Mouse (Mus musculus): Measurements from ENCODE around the gene Ppp2r2c. TPM values are rescaled to one million over a fixed set of nuclear protein-coding genes. Genes with fewer than 3 reads are reported as not detected.

The Ppp2r2c gene
- polyA plus RNA-seq, 1 experiment from 2014 or later, result 17.1 TPM

DNA sequence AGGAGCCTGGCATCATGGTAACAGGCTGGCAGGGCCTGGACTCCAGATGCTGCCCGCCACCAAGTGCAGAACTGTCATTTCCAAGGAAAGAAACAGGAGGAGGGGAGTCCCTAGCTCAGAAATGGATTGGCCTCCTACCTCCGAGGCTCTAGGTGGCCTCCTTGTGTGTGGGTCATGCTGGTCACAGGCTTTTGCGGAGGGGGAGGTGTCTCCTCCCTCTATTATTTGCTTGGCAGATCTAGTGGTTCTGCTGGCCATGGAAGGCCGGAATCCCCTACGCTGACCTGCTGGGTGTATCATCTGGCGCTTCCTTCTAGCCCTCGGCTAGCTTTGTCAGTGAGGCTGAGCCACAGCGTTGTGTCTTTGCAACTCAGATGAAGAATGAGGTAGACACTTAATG lies 20.2 kb downstream of the Ppp2r2c start:
- no peak overlapping the region for H3K9ac ChIP-seq (ENCODE audit: low read length)
- H3K9me3 ChIP-seq (replicated peaks; ENCODE audit: control insufficient read depth, low read length), result no peaks in the 10 kb centered on the region
- H3K4me3 ChIP-seq (ENCODE audit: low read depth, low read length), result no peak overlapping the region
- no peaks in the 10 kb centered on the region for H3K27me3 ChIP-seq (replicated peaks; ENCODE audit: control insufficient read depth, insufficient read depth, low read length)
- H3K36me3 ChIP-seq (ENCODE audit: control insufficient read depth, insufficient read depth, low read length), result no peaks in the 10 kb centered on the region
- DNase-seq (ENCODE audit: low spot score) (no peak), ATAC-seq (no peak)
- 83% methylated on average over 8 of the region's 8 CpGs for WGBS
- no peak overlapping the region for H3K4me2 ChIP-seq (ENCODE audit: low read length)
- no peak overlapping the region for H3K27ac ChIP-seq (ENCODE audit: low read depth, low read length)
- H3K4me1 ChIP-seq (ENCODE audit: control insufficient read depth, insufficient read depth, low read length), result peaks cover 19% of the 10 kb centered on the region

DNA sequence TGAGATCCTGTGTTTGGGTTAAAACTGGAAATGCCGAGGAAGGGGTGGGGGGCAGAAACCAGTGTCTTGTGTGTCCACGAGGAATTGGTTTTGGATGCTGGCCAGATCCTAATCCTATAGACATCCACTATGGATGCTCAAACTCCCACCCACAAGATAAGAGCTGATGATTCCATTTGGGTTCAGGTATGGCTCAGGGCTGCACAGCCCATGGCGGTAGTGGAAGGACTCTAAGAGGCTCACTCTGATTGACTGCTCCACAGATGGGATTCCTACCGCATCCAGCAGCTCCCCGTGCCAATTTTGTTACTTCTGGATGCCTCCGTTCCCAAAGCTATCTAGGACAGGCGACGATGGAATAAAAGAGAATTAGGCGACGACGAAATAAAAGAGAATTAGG lies 20.6 kb downstream of the Ppp2r2c start:
- 81% methylated on average over 11 of the region's 11 CpGs for WGBS
- no peaks in the 10 kb centered on the region for H3K27me3 ChIP-seq (replicated peaks; ENCODE audit: control insufficient read depth, insufficient read depth, low read length)
- no peak for DNase-seq (ENCODE audit: low spot score)
- ATAC-seq, result no peak
- H3K9ac ChIP-seq (ENCODE audit: low read length), result no peak overlapping the region
- H3K4me2 ChIP-seq (ENCODE audit: low read length), result no peak overlapping the region
- no peak overlapping the region for H3K4me3 ChIP-seq (ENCODE audit: low read depth, low read length)
- peaks cover 21% of the 10 kb centered on the region for H3K4me1 ChIP-seq (ENCODE audit: control insufficient read depth, insufficient read depth, low read length)
- H3K9me3 ChIP-seq (replicated peaks; ENCODE audit: control insufficient read depth, low read length), result no peaks in the 10 kb centered on the region
- H3K36me3 ChIP-seq (ENCODE audit: control insufficient read depth, insufficient read depth, low read length), result no peaks in the 10 kb centered on the region
- H3K27ac ChIP-seq (ENCODE audit: low read depth, low read length), result no peak overlapping the region; the same call in 1 of the 2 replicates

DNA sequence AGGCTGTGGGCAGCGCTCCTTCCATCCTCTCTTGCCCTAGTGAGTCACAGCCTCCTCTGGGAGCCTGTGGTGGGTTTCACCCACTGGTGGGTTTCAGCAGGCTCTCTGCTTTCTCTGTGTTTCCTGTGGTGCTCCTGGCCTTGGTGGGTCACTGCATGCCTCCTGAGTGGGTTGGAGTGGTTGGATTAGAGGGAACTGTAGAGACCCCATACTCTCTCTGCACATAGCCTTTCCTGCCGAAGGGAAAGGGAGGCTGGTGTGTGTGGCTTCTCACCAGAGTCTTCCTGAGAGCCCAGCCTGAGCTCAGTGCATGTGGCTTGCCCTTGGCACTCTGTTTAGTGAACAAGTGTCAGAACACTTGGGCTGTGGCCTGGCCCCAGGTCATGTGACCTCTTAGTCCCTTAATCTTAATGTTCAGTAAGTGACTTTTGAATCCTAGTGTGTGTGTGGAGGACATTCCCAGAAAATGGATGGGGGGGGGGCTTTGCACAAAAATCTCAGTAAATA lies 21.1 kb downstream of the Ppp2r2c start:
- DNase-seq (ENCODE audit: low spot score) (no peak), ATAC-seq (no peak)
- H3K36me3 ChIP-seq (ENCODE audit: control insufficient read depth, insufficient read depth, low read length), result no peaks in the 10 kb centered on the region
- whole genome bisulfite sequencing, result 83% methylated on average over 2 of the region's 2 CpGs
- H3K27me3 ChIP-seq (replicated peaks; ENCODE audit: control insufficient read depth, insufficient read depth, low read length), result no peaks in the 10 kb centered on the region
- H3K27ac ChIP-seq (ENCODE audit: low read depth, low read length), result no peak overlapping the region
- no peak overlapping the region for H3K4me2 ChIP-seq (ENCODE audit: low read length)
- peaks cover 21% of the 10 kb centered on the region for H3K4me1 ChIP-seq (ENCODE audit: control insufficient read depth, insufficient read depth, low read length)
- no peak overlapping the region for H3K4me3 ChIP-seq (ENCODE audit: low read depth, low read length)
- H3K9ac ChIP-seq (ENCODE audit: low read length), result no peak overlapping the region
- H3K9me3 ChIP-seq (replicated peaks; ENCODE audit: control insufficient read depth, low read length), result no peaks in the 10 kb centered on the region

DNA sequence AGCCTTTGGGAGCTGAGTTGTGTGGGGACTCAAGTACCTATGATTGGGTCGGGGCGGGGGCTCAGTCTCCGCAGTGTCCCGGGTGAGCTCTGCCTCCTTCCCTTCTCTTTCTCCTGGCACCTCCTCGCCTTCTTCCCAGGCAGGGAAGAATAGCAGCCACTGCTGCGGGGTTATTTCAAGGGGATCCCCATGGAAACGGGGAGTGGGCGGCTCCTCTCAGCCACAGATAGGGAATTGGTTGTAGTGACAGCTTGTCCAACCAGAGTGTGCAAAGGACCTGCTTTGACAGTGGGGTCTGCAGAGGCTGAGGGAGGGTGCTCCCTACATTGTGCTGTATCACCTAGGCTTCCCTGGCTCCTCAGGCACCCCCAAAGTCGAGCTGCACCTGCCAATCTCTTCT lies 22.5 kb downstream of the Ppp2r2c start:
- no peaks in the 10 kb centered on the region for H3K36me3 ChIP-seq (ENCODE audit: control insufficient read depth, insufficient read depth, low read length)
- peak; percentile 72 for ATAC-seq
- WGBS, result 13% methylated on average over 9 of the region's 9 CpGs
- no peaks in the 10 kb centered on the region for H3K9me3 ChIP-seq (replicated peaks; ENCODE audit: control insufficient read depth, low read length)
- no peak overlapping the region; the same call in 1 of the 2 replicates for H3K9ac ChIP-seq (ENCODE audit: low read length)
- H3K27me3 ChIP-seq (replicated peaks; ENCODE audit: control insufficient read depth, insufficient read depth, low read length), result no peaks in the 10 kb centered on the region
- H3K4me1 ChIP-seq (ENCODE audit: control insufficient read depth, insufficient read depth, low read length), result peaks cover 21% of the 10 kb centered on the region
- H3K4me3 ChIP-seq (ENCODE audit: low read depth, low read length), result no peak overlapping the region
- DNase-seq (ENCODE audit: low spot score), result peak; percentile 74
- peak overlapping the region; percentile 52; the same call in 1 of the 2 replicates for H3K27ac ChIP-seq (ENCODE audit: low read depth, low read length)
- no peak overlapping the region for H3K4me2 ChIP-seq (ENCODE audit: low read length)

DNA sequence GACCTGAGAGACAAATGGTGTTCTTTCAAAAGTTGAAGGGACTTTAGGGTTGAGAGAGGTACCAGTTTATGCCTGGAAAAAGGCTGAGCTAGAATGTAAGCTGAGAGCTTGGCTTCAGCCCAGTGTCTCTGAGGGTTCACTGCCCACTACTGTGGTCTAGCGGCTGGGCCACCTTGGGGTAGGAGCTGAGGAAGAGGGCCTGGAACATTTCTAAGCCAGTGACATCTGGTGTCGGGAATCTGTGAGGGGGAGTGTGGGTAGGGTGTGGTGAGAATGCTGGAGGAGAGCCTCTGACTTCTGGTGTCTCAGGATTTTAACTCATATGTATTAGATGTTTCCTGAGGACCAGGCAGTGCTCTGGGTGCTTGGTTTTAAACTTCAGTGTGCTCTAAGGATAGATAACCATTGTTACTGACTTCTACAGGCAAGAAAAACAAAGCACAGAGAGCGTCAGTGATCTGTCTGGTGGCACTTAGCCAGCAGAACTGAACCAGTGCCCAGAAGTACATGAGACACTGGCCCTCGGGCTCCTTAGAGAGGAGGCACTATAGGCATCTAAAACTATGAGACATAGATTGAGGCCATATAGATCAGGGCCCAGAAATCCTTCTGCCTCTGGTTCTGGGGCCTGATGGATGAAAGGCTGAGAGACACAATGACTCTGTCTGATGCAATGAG lies 23.6 kb downstream of the Ppp2r2c start:
- 57% methylated on average over 4 of the region's 4 CpGs for WGBS
- no peak for DNase-seq (ENCODE audit: low spot score)
- H3K9ac ChIP-seq (ENCODE audit: low read length), result no peak overlapping the region
- no peak overlapping the region for H3K4me3 ChIP-seq (ENCODE audit: low read depth, low read length)
- H3K4me1 ChIP-seq (ENCODE audit: control insufficient read depth, insufficient read depth, low read length), result peaks cover 21% of the 10 kb centered on the region
- H3K9me3 ChIP-seq (replicated peaks; ENCODE audit: control insufficient read depth, low read length), result no peaks in the 10 kb centered on the region
- no peak overlapping the region for H3K27ac ChIP-seq (ENCODE audit: low read depth, low read length)
- no peaks in the 10 kb centered on the region for H3K27me3 ChIP-seq (replicated peaks; ENCODE audit: control insufficient read depth, insufficient read depth, low read length)
- ATAC-seq, result no peak
- H3K36me3 ChIP-seq (ENCODE audit: control insufficient read depth, insufficient read depth, low read length), result no peaks in the 10 kb centered on the region
- no peak overlapping the region for H3K4me2 ChIP-seq (ENCODE audit: low read length)

DNA sequence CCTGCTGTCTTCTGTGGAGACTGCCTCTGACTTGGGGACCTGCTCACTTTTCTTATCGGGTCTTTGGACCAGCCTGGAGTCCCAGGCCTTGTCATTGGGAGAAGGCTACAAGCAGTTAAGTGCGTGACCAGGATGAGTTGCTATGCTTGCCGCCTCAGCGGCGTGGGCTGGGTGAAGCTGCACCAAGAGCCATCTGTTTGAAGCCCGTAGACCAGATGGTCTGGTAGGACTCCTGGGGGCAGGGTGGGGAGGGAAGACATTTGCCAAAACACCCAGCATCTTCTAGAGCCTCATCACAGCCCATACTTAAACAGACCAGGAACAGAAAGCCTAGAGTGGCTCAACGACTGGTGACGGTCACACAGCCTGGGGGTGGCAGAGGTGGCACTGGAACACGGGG lies 24.9 kb downstream of the Ppp2r2c start:
- Histone ChIP-seq H3K4me1 (ENCODE audit: control insufficient read depth, insufficient read depth, low read length) (peaks cover 21% of the 10 kb centered on the region), H3K27ac (ENCODE audit: low read depth, low read length) (no peak overlapping the region), H3K4me3 (ENCODE audit: low read depth, low read length) (no peak overlapping the region), H3K36me3 (ENCODE audit: control insufficient read depth, insufficient read depth, low read length) (no peaks in the 10 kb centered on the region), H3K9me3 (replicated peaks; ENCODE audit: control insufficient read depth, low read length) (no peaks in the 10 kb centered on the region), H3K9ac (ENCODE audit: low read length) (no peak overlapping the region), H3K4me2 (ENCODE audit: low read length) (no peak overlapping the region), H3K27me3 (replicated peaks; ENCODE audit: control insufficient read depth, insufficient read depth, low read length) (no peaks in the 10 kb centered on the region)
- no peak for DNase-seq (ENCODE audit: low spot score)
- WGBS, result 74% methylated on average over 9 of the region's 9 CpGs
- no peak for ATAC-seq

DNA sequence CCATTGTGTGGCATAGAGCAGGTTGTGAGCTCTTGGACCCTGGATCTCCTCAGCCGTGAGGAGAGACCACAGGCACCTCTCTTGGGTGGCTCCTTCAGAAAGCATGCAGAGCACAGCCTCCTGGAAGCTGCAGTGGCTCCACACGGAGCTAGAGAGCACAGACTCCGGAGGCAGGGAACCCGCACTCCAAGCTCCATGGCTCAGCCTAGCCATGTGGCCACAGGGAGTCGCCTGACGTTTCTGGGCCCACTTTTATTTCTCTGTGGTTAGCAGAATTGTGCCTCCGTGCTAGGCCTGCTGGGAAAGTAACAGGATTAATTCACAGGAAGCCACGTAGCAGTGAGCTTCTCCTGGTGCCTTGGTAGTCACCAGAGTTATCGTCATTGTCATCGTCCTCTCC lies 25.8 kb downstream of the Ppp2r2c start:
- no peak overlapping the region for H3K9ac ChIP-seq (ENCODE audit: low read length)
- no peak for ATAC-seq
- H3K4me1 ChIP-seq (ENCODE audit: control insufficient read depth, insufficient read depth, low read length), result peaks cover 22% of the 10 kb centered on the region
- 72% methylated on average over 10 of the region's 10 CpGs for WGBS
- H3K9me3 ChIP-seq (replicated peaks; ENCODE audit: control insufficient read depth, low read length), result no peaks in the 10 kb centered on the region
- no peak for DNase-seq (ENCODE audit: low spot score)
- no peaks in the 10 kb centered on the region for H3K27me3 ChIP-seq (replicated peaks; ENCODE audit: control insufficient read depth, insufficient read depth, low read length)
- no peaks in the 10 kb centered on the region for H3K36me3 ChIP-seq (ENCODE audit: control insufficient read depth, insufficient read depth, low read length)
- H3K27ac ChIP-seq (ENCODE audit: low read depth, low read length), result no peak overlapping the region
- H3K4me3 ChIP-seq (ENCODE audit: low read depth, low read length), result no peak overlapping the region
- H3K4me2 ChIP-seq (ENCODE audit: low read length), result no peak overlapping the region

DNA sequence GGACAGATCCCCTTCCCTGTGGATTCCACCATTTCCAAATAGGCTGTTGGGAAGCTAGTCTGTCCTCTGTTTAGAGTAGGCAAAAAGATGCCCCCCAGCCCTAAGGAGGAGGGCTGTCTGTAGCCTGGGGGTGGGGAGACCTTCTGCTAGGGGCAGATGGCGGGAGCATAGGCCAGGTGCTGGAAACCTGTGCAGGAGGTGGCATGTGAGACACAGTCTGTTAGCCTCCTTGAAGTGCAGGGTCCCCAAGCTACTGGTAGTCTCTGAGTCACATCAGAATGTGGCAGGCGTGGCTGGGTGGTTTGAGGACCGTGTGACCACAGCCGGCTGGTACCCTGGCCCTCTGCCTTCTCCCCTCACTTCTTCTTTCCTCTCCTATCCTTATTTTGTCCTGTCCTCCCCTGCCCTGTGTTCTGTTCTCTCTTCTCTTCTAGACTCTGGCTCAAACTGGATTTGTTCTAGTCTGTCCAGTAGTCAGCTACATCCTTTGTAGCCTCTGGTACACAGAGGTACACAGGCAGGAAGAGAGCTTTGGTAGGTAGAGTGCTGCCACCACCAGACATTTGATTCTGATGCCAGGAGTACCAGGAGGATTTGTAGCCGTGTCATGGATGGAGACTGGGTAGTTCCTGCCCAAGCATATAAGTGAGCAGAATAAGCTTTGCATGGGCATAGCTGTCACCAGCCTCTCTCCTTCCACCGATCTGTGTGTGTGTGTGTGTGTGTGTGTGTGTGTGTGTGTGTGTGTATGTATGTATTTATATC lies 26.5 kb downstream of the Ppp2r2c start:
- no peak overlapping the region for H3K27ac ChIP-seq (ENCODE audit: low read depth, low read length)
- no peak overlapping the region for H3K4me2 ChIP-seq (ENCODE audit: low read length)
- no peak for ATAC-seq
- no peaks in the 10 kb centered on the region for H3K36me3 ChIP-seq (ENCODE audit: control insufficient read depth, insufficient read depth, low read length)
- H3K4me1 ChIP-seq (ENCODE audit: control insufficient read depth, insufficient read depth, low read length), result peaks cover 22% of the 10 kb centered on the region
- no peak overlapping the region for H3K9ac ChIP-seq (ENCODE audit: low read length)
- H3K4me3 ChIP-seq (ENCODE audit: low read depth, low read length), result no peak overlapping the region
- no peaks in the 10 kb centered on the region for H3K27me3 ChIP-seq (replicated peaks; ENCODE audit: control insufficient read depth, insufficient read depth, low read length)
- H3K9me3 ChIP-seq (replicated peaks; ENCODE audit: control insufficient read depth, low read length), result no peaks in the 10 kb centered on the region
- DNase-seq (ENCODE audit: low spot score), result no peak
- WGBS, result 85% methylated on average over 6 of the region's 6 CpGs
